Mouse (Mus musculus) lung, postnatal 0 days (tissue): ENCODE results near the gene Lrrc4c. TPM values are rescaled to one million over a fixed set of nuclear protein-coding genes. Genes with fewer than 3 reads are reported as not detected.

Experiments
- ATAC-seq: fragments of 200-750 bp; cut with Nextera tagmentation; 2 replicates; pipeline ENCODE4 v1.8.0; 2017; ENCODE audit warnings: moderate library complexity
- DNase-seq: peaks from one replicate; pipeline ENCODE4 v3.0.0-alpha.2; 2016; ENCODE audit warnings: low spot score
- H3K27ac ChIP-seq: fragments of 300-500 bp; sonication (generic); 2 replicates; pipeline ENCODE4 v1.5.1; 2014; ENCODE audit warnings: antibody characterized with exemption, mild to moderate bottlenecking, low read length, mixed read lengths
- H3K27me3 ChIP-seq: fragments of 300-500 bp; sonication (generic); replicated peaks from 2 replicates; pipeline ENCODE4 v1.6.1; 2014; ENCODE audit warnings: low read length, mixed read lengths; ENCODE audit not compliant: insufficient read depth
- H3K36me3 ChIP-seq: fragments of 300-500 bp; sonication (generic); 2 replicates; pipeline ENCODE4 v1.6.1; 2014; ENCODE audit warnings: low read length, mixed read lengths; ENCODE audit not compliant: insufficient read depth
- H3K4me1 ChIP-seq: fragments of 300-500 bp; sonication (generic); 2 replicates; pipeline ENCODE4 v1.6.1; 2014; ENCODE audit warnings: antibody characterized with exemption, low read depth, low read length, mixed read lengths; ENCODE audit not compliant: insufficient read depth
- H3K4me2 ChIP-seq: fragments of 300-500 bp; sonication (generic); replicated peaks from 2 replicates; pipeline ENCODE4 v1.6.1; 2014; ENCODE audit warnings: low read depth, mild to moderate bottlenecking, low read length, moderate library complexity, mixed read lengths
- H3K4me3 ChIP-seq: fragments of 300-500 bp; sonication (generic); 2 replicates; pipeline ENCODE4 v1.5.1; 2014; ENCODE audit warnings: low read depth, low read length
- H3K9ac ChIP-seq: fragments of 300-500 bp; sonication (generic); replicated peaks from 2 replicates; pipeline ENCODE4 v1.6.1; 2014; ENCODE audit warnings: low read depth, mild to moderate bottlenecking
- H3K9me3 ChIP-seq: fragments of 300-500 bp; sonication (generic); 2 replicates; pipeline ENCODE4 v1.6.1; 2016; ENCODE audit warnings: low read length, mixed read lengths
- CTCF ChIP-seq: IDR thresholded peaks from 2 replicates; pipeline ENCODE4 v1.5.1; 2016; ENCODE audit warnings: antibody characterized with exemption, mild to moderate bottlenecking
- EP300 ChIP-seq: IDR thresholded peaks from 2 replicates; pipeline ENCODE4 v1.6.1; 2016; ENCODE audit warnings: antibody characterized with exemption, mild to moderate bottlenecking, control low read depth
- WGBS: fragments of 180-500 bp; shearing (Covaris S2); extraction: QIAGEN DNeasy Blood & Tissue Kit; methylation state at CpG from one replicate; pipeline ENCODE4 v1.1.7; 2014; 5-methylcytosine and 5-hydroxymethylcytosine counted together
- polyA plus RNA-seq: library from polyadenylated mRNA; unstranded; fragments of >200 nt; fragmentation: Nextera tagmentation; extraction: Ambion mirVana; gene quantifications from 2 replicates; pipeline ENCODE4 v1.2.1, GENCODE M21; 2015

Lrrc4c gene
- polyA plus RNA-seq, 1 experiment from 2014 or later = 0.81 TPM

GRCm38 (mm10) chr2:97604688-97605215 lies 1286.8 kb downstream of the Lrrc4c start:
- ATAC-seq (no peak), DNase-seq (no peak)
- Histone ChIP-seq H3K27me3 (no peaks in the 10 kb centered on the region), H3K9me3 (no peaks in the 10 kb centered on the region), H3K36me3 (no peaks in the 10 kb centered on the region), H3K4me2 (no peak overlapping the region), H3K9ac (no peak overlapping the region), H3K4me3 (no peak overlapping the region), H3K27ac (no peak overlapping the region), H3K4me1 (no peaks in the 10 kb centered on the region)
- no peak for TF ChIP-seq EP300
- no peak for TF ChIP-seq CTCF
- WGBS = 73% methylated on average over 3 of the region's 3 CpGs

- no peaks in the 10 kb centered on the region for H3K9me3 ChIP-seq
- TF ChIP-seq CTCF (no peak), EP300 (no peak)
- no peaks in the 10 kb centered on the region for H3K4me1 ChIP-seq
- H3K27ac ChIP-seq = no peak overlapping the region
- DNase-seq (no peak), ATAC-seq (no peak)
- H3K9ac ChIP-seq = no peak overlapping the region
- H3K27me3 ChIP-seq = no peaks in the 10 kb centered on the region
- no peaks in the 10 kb centered on the region for H3K36me3 ChIP-seq
- no peak overlapping the region for H3K4me3 ChIP-seq
- H3K4me2 ChIP-seq = no peak overlapping the region
Measured at GRCm38 (mm10) chr2:97609436-97609835, 1291.5 kb downstream of the Lrrc4c start.

GRCm38 (mm10) chr2:97610566-97610965 lies 1292.6 kb downstream of the Lrrc4c start:
- 82% methylated on average over 2 of the region's 2 CpGs for WGBS
- H3K27me3 ChIP-seq = no peaks in the 10 kb centered on the region
- no peak for DNase-seq

GRCm38 (mm10) chr2:97614724-97615123 lies 1296.8 kb downstream of the Lrrc4c start:
- Histone ChIP-seq H3K4me2 (no peak overlapping the region), H3K4me1 (no peaks in the 10 kb centered on the region), H3K9ac (no peak overlapping the region), H3K27me3 (no peaks in the 10 kb centered on the region), H3K9me3 (no peaks in the 10 kb centered on the region), H3K36me3 (no peaks in the 10 kb centered on the region), H3K27ac (no peak overlapping the region), H3K4me3 (no peak overlapping the region)
- no peak for ATAC-seq
- no peak for TF ChIP-seq CTCF
- no peak for TF ChIP-seq EP300
- DNase-seq = no peak
- WGBS = 76% methylated on average over 2 of the region's 2 CpGs

More at GRCm38 (mm10) chr2:97610566-97610965, 1292.6 kb downstream of the Lrrc4c start:
- H3K9ac ChIP-seq = no peak overlapping the region
- TF ChIP-seq CTCF (no peak), EP300 (no peak)
- ATAC-seq = no peak
- no peaks in the 10 kb centered on the region for H3K4me1 ChIP-seq
- no peaks in the 10 kb centered on the region for H3K9me3 ChIP-seq
- no peak overlapping the region for H3K4me3 ChIP-seq
- H3K27ac ChIP-seq = no peak overlapping the region
- no peak overlapping the region for H3K4me2 ChIP-seq
- H3K36me3 ChIP-seq = no peaks in the 10 kb centered on the region

- H3K36me3 ChIP-seq = no peaks in the 10 kb centered on the region
- DNase-seq (no peak), ATAC-seq (no peak)
- no peak overlapping the region for H3K27ac ChIP-seq
- H3K4me1 ChIP-seq = no peaks in the 10 kb centered on the region
- WGBS = 71% methylated on average over 1 of the region's 1 CpGs
- H3K27me3 ChIP-seq = no peaks in the 10 kb centered on the region
- H3K4me2 ChIP-seq = no peak overlapping the region
- TF ChIP-seq CTCF = no peak
- TF ChIP-seq EP300 = no peak
- no peaks in the 10 kb centered on the region for H3K9me3 ChIP-seq
- no peak overlapping the region for H3K9ac ChIP-seq
- H3K4me3 ChIP-seq = no peak overlapping the region
Measured at GRCm38 (mm10) chr2:97618589-97618988, 1300.6 kb downstream of the Lrrc4c start.

GRCm38 (mm10) chr2:97639941-97640340 lies 1322.0 kb downstream of the Lrrc4c start:
- Histone ChIP-seq H3K36me3 (no peaks in the 10 kb centered on the region), H3K4me1 (no peaks in the 10 kb centered on the region), H3K27me3 (no peaks in the 10 kb centered on the region), H3K4me3 (no peak overlapping the region), H3K9ac (no peak overlapping the region), H3K27ac (no peak overlapping the region), H3K9me3 (no peaks in the 10 kb centered on the region), H3K4me2 (no peak overlapping the region)
- 79% methylated on average over 2 of the region's 2 CpGs for WGBS
- ATAC-seq (no peak), DNase-seq (no peak)
- TF ChIP-seq EP300 (no peak), CTCF (no peak)

GRCm38 (mm10) chr2:97641661-97642060 lies 1323.7 kb downstream of the Lrrc4c start:
- TF ChIP-seq EP300 (no peak), CTCF (no peak)
- Histone ChIP-seq H3K9me3 (no peaks in the 10 kb centered on the region), H3K4me2 (no peak overlapping the region), H3K27ac (no peak overlapping the region), H3K4me3 (no peak overlapping the region), H3K36me3 (no peaks in the 10 kb centered on the region), H3K9ac (no peak overlapping the region), H3K27me3 (no peaks in the 10 kb centered on the region), H3K4me1 (no peaks in the 10 kb centered on the region)
- ATAC-seq = no peak
- no peak for DNase-seq
